Mouse (Mus musculus) induced T-regulatory cell, adult 2 months (primary cell): ENCODE measurements around the gene Tefm.
A peak's percentile ranks its signal among the peaks of the same experiment; 100 is the strongest.

Experiments used
- DNase-seq: peaks from one replicate; pipeline ENCODE4 v3.0.0-alpha.2; 2012; ENCODE audit warnings: low read depth

Tefm gene

GRCm38 (mm10) chr11:80090555-80091164 is 51.3 kb downstream of the Tefm start:
- DNase-seq: no peak

- DNase-seq: peak; percentile 48
These were observed 52.2 kb downstream of the Tefm start for GRCm38 (mm10) chr11:80089817-80090214.

- peak; percentile 95 for DNase-seq
These were observed 52.8 kb downstream of the Tefm start, which contains the start of gene Atad5 for GRCm38 (mm10) chr11:80088917-80089816. Atad5 (plus strand) TSS chr11:80089400.

GRCm38 (mm10) chr11:80086844-80087243 is 55.1 kb downstream of the Tefm start:
- DNase-seq: peak; percentile 97
